Mouse (Mus musculus) c-Kit-positive CD71-positive TER-119-negative erythroid progenitor cells, embryonic 14.5 days (primary cell): ENCODE data around the gene Ccdc12.
A peak's percentile ranks its signal among the peaks of the same experiment; 100 is the strongest.
"Not testable (repeated sequence)": the region's sequence is repeated elsewhere in the genome, so short reads cannot be mapped to it uniquely, and the experiment has no call there.

Source experiments
- DNase-seq: peaks from one replicate; pipeline ENCODE4 v3.0.0-alpha.2; 2013; ENCODE audit warnings: low read depth

Gene Ccdc12

GRCm38 (mm10) chr9:110673107-110673752 lies 16.9 kb downstream of the Ccdc12 start:
- DNase-seq = no peak

- DNase-seq = no peak
Observed at GRCm38 (mm10) chr9:110676492-110676911, 20.2 kb downstream of the Ccdc12 start.

DNA sequence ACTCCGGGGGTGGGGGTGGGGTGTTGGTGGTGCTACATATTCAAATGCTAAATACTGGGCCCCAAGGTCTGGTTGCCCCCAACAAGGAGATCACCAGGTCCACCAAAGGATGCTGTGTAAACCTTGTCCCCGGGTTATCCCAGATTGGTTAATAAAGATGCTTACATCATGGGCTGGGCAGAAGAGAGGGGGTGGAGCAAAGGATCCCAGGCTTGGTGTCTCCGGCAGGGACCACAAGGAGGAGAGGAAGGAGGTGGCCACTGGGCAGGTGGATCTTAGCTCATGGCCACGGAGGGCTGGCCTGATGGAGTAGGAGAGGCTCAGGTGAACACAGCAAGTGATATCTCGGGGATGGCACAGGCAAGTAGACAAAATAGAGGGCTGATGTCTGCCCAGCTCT lies 22.6 kb downstream of the Ccdc12 start:
- DNase-seq = no peak

DNA sequence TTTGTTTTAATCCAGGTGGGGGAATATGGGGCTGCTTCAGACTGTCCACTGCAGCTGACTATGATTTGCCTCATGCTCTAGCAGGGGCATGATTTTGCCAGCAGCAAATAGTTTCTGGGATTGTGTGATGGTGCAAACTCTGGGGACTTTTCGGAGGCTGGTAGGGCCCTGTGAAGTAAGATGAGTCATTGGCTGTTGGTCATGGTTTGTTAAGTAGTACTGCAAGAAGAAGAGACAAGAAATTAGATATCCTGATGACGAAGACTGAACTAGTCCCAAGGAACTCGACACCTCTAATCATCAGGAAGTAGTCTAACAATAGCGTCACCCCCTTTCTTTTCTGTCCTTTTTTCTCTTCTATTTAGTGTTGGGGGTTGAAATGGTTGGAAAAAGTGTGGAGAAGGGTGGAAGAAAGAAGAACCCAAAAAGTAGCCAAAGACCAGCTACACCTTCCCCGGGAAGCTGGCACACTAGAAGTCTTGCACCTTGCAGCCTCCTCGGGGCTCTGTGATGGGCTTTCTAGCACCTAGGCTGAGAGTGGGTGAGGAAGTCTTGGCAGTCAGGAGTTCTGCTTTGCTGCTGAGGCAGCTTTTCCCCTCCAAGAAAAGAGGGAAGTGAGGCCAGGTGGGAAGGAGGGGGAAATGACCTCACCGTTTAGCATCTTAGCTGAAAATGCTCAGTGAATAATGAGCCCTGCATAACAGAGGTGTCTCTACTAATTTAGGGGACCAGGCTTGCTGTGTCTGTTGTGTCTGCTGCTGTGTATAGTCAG lies 24.6 kb downstream of the Ccdc12 start:
- no peak for DNase-seq

GRCm38 (mm10) chr9:110681817-110682216 lies 25.5 kb downstream of the Ccdc12 start:
- DNase-seq = no peak

- DNase-seq = no peak
Observed at GRCm38 (mm10) chr9:110682255-110682654, 26.0 kb downstream of the Ccdc12 start.

DNA sequence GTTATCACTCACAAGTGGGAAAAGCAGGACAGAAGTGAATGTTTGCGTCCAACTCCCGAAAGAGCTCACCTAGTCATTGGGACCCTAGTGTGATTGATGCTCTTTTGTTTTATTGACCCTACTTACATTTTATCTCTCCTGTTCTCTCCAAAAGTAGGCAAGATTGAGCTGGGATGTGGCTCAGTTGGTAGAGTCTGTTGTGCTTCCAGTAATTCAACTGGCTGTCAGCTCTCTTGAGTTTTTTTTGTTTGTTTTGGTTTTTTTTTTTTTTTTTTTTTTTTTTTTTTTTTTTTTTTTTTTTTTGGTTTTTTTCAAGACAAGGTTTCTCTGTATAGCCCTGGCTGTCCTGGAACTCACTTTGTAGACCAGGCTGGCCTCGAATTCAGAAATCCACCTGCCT lies 26.4 kb downstream of the Ccdc12 start:
- DNase-seq = not testable (repeated sequence)

- no peak for DNase-seq
Observed at GRCm38 (mm10) chr9:110683574-110684099, 27.3 kb downstream of the Ccdc12 start.

DNA sequence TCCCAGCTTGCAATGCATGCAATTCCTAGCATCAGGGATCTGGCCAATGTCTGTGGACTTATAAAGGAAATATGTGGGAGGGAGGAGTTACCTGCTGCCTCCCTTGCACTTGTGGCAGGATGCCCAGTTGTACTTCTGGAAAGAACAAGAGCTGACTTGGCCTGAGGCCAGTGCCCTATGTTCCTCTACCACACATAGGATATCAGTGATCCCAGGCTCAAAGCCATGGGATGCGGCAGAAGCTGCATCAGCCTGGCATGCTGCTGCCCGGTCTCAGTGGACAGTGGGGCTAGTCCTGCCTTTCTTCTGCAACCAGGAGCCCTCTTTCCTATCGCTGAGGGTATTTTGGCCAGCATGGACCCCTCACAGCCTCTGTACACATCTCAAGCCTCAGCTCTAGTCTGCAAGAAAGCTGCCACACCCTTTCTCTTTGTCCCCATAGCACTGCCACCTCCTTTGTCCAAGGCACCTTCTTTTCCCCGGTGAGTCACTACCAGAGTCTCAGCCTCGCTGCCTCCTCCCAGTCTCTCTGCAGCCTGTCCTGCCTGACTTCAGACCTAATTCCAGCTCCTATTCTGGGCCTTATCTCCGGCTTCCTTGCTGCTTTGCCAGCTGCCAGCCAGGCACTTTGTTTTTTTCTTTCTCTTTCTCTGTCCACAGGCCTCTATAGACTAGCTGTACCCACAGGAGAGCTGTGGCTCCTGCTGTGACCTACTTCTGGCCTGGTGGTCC lies 28.0 kb downstream of the Ccdc12 start:
- no peak for DNase-seq

DNA sequence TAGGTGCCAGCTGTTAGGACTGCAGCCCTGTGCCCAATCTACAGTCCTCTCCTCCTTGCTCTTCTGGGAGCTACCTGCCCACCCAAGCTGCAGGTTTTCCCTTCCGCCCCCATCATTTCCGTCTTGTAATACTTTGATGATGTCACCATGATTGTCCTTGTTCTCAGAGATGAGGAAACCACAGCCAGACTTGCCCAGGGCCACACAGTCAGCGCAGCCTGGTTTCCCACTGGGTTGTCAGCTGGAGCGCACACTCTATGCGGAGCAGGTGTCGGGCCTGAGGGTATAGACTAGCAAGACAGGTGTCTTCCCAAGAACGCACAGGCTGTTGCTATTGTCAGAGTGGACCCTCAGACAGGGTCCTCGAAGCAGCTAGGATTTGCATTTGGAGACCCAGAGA lies 28.9 kb downstream of the Ccdc12 start:
- no peak for DNase-seq

GRCm38 (mm10) chr9:110685591-110685990 lies 29.3 kb downstream of the Ccdc12 start:
- no peak for DNase-seq

DNA sequence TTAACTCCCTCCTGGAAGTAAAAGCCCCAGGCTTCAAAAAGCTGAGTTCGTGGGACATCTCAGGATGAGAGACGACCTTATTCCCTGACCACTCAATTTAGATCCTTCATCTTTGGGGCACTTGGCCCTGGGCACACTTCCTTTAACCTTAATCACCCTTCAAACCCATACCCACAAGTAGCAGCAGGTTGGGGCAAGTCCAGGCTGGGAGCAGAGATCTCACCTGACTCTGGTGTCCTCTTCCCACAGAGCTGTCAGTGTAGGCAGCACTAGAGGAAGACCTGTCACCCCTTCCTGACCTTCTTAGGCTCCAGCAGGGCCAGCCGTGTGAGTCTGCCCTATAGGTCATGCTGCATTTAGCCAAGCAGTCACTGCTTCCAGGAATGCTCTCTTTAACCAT lies 30.2 kb downstream of the Ccdc12 start:
- DNase-seq = no peak

- DNase-seq = no peak
Observed at GRCm38 (mm10) chr9:110687061-110687460, 30.8 kb downstream of the Ccdc12 start.

- DNase-seq = no peak
Observed at GRCm38 (mm10) chr9:110687846-110688245, 31.5 kb downstream of the Ccdc12 start.

DNA sequence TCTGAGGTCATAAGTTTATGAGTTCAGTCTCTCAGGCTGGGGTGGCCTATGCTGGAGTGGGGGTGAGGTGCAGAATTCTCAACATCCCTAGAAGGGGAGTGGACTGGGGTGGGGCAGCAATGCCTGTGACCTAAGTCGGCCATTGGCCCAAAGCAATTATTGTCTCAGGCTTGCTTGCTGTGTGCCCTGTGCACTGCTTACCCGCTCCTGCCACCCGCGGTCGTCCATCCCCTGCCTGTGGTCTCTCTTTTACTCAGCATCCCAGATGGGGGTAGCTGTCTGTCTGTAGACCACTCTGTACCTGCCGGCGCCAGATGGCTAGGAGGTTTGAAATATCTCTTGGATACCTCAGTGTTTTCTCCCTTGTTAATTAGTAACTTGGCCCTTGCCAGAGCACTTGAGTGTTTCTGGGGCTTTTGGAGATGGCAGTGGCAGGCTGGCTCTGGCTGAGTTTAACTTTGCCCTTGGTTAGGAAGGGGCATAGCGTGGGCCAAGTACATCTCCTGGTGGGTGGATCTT lies 33.0 kb downstream of the Ccdc12 start:
- no peak for DNase-seq

GRCm38 (mm10) chr9:110695165-110695755 lies 39.0 kb downstream of the Ccdc12 start:
- DNase-seq = no peak

DNA sequence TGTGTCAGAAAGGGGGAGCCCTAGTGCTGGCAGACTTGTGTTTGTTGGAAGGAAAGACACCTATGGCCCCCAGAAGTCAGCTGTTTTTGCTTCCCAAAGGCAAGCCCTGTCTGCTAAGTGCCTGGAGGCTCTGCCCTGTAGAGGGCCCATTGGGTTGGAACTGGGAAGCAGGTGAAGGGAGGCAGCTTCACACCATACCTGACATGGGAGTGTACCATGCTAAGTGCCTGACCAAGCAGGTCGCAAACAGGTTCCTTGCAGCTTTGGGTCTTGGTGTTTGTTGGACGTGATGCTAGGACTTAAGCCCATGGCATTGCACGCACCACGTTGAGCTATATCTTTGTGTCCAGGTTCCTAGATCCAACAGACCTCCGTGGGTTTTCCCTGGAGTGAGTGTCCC lies 40.1 kb downstream of the Ccdc12 start:
- DNase-seq = no peak

- no peak for DNase-seq
Observed at GRCm38 (mm10) chr9:110697465-110697864, 41.2 kb downstream of the Ccdc12 start.

DNA sequence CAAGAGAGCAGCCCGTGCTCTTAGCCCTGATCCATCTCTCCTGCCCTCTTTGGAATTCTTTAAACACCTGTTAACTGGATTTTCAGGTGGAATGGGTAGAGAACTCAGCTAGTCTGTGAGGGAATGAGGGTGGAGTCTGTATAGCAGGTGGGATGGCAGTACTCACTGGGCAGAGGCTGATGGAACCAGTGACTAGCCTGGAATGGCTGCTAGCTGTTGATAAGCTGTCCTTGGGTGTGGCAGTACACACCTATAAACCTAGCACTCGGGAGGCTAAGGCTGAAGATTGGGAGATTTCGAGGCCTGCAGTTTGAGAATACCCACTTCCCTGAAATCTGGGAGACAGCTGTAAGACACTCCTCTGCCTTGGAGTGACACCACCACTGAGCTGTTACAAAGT lies 43.3 kb downstream of the Ccdc12 start:
- DNase-seq = peak; percentile 25

GRCm38 (mm10) chr9:110701114-110702032 lies 45.1 kb downstream of the Ccdc12 start:
- no peak for DNase-seq

DNA sequence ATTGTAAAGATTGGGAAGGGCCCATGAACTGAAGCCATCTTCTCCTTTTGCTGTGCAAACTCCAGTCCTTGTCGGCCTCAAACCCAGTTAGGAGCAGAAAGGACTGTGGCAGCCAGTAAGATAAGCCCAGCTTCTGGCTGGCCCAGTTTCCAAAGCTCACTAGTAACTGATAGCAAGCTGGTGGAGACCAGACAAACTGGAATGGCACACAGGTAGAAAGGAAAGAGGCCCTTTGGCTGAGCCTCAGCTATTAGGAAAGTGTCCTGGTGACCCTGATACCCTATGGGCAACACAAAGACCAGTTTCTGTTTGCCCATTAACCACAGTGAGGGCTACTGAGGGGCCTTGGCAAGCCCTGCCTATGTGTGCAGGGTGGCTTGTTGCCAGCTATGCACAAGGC lies 46.5 kb downstream of the Ccdc12 start:
- no peak for DNase-seq
